Mouse (Mus musculus) forelimb bud, embryonic 11.5 days (tissue): ENCODE measurements around the gene Gm11084.
"Not testable (repeated sequence)": the region's sequence is repeated elsewhere in the genome, so short reads cannot be mapped to it uniquely, and the experiment has no call there.

ENCODE experiments used
- DNase-seq: peaks from one replicate; pipeline ENCODE4 v3.0.0-alpha.2; 2012; ENCODE audit warnings: low read depth, low spot score

Gm11084 gene

DNA sequence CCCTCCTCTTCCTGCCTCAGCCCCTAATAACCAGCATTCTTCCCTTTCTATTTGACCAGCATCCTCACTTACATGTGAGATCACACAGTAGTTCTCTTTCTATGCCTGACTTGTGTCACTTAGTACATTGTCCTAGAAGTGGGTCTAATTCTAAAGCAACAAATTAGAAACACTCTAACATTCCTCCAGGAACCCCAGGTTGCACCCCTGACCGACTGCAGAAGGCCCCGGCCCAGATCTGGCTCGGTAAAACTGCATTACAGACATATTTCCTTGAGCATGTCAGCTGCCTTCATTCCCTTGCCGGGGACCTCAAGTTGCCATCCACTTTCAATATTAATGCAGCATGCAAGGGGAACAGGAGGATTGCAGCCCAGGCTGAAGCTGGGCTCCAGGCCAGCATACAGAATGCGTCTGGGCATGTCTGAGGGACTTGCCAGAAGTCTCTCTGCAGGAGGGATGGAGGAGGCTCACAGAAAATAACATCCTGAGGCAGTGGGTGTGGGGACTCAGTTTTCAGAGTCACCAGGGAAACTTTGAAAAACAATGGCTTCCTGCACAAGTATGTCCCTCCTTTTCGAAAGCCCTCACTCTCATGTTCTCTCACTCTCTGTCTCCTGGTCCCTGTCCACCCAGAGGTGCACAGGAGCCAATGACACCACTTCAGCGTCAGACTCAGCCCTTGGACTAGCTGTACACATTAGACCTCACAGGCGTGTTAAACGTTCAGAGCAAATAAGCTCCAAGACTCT lies 9.0 kb upstream of the Gm11084 start:
- DNase-seq = peak; percentile 24

DNA sequence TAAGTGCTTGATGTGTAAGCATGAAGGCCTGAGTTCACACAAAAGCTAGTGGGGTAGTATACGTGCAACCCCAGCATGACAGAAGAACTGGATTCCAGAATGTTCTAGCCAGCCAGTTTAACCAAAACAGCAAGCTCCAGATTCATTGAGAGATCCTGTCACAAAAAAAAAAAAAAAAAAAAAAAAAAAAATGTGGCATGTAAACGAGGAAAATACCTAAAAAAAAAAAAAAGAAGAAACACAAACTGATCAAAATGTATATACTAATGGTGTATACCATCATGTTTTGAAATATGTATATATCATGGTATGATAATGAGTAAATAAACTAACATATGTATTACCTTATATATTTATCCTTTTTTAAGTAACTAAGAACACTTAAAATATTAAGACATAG lies 7.6 kb upstream of the Gm11084 start:
- no peak for DNase-seq

DNA sequence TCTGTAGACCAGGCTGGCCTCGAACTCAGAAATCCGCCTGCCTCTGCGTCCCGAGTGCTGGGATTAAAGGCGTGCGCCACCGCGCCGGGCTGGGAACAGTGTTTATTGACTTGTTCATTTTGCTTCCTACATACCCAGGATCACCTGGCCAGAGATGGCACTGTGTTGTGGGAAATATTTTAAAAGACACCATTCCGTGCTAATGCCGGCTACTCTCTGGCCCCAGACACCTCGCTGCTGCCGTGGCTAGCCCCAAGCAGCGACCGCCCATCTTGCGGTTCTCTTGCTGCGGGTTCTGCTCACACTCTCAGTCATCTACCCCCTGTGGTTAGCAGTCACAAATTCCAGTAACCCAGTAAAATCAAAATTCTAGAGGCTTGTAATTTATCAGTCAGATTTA lies 6.0 kb upstream of the Gm11084 start:
- no peak for DNase-seq

DNA sequence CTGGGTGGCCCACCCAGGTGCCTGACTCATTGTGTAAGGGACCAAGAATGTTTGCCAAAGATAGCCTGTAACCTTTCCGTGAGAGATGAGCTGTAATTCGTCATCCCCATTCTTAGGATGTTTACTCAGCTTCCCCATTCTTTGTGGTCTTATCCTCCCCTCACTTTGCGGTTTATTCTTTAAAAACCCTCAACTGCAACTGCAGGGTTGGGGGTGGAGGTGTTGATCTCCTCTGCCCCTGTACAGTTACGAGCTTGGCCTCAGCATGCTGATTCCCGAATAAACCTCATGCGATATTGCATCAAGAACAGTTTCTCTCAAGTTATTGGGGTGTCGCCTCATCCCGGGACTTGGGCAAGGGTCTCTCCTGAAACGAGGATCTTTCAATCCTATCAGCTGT lies 2.4 kb upstream of the Gm11084 start:
- not testable (repeated sequence) for DNase-seq

DNA sequence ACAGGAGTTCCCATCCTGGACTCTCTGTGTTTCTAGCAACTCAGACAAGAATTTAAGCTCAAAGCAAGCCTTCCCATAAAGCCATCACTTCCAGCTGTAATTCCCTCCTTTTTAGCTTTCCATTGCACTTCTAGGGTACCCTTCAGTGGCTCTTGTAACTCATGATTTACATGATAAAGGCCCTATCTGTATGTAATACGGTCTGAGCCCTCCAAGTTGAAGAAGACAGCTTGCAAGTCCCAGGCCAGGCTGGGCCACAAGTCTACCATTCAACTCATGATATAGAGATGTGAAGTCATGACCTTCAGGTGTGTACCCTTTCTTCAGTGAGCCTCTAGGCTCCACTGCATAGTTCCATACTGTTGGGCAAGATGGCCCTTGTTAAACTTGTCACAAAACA lies 1.0 kb downstream of the Gm11084 start:
- DNase-seq = no peak

DNA sequence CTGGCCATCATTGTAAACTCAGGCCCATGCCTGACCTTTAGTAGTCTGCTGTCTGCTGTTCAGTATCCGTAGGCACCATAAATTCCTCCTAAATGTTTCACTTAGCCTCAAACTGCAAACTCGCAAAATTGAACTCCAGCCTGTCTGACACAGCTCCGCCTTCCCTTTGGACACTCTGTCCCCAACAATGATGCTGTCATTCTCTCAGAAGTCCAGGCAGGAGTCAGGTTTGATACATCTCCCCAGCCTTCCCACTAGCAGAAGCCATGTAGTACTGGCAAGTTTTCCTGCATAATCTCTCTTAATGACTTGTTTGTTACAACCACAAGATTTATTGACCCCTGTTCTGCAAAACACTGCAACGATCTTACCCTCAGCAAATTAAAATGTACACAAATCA lies 1.7 kb downstream of the Gm11084 start:
- no peak for DNase-seq

DNA sequence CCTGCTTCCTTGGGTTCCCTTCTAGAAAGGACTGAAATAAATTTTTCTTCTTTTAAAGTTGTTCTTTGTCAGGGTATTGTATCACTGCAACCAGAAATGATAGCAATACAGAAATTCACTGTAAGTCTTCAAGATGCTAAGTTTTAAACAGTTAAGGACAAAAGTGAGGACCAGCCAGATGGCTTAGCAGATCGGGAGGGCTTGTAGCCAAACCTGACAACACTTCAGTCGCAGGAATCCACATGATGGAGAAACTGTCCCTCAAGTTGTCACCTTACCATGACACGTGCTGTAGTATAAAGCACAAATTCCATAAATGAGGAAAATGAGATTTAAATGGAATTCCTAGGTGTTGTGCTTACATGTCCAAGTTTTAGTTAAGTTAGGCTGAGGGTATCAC lies 3.3 kb downstream of the Gm11084 start:
- DNase-seq = no peak

DNA sequence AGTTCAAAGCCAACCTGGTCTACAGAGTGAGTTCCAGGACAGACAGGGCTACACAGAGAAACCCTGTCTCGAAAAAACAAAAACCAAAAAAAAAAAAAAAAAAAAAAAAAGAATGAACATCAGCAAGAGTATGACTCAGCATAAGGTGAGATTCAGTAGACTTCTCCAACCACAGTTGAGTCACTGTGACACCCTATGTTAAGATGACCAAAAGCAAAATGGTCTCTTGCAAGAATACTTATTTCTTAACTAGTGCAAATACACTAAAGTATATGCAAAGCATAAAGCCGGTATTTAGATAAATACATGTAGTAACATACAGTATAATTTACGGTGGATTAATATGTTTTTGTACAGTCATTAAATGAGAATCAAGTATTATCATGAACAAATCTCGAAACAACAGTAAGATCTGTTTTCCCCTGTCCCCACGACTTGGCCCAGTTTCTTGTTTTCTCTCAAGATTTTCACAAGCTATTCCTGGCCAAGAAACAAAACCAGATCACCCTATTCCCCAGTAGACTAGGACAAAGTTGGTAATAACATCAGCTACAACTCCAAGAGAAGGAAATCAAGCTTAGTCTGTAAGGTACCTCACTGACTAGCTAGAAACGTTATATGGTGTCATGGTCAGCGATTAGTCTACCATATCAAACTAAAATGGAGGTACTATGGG lies 4.3 kb downstream of the Gm11084 start:
- no peak for DNase-seq

DNA sequence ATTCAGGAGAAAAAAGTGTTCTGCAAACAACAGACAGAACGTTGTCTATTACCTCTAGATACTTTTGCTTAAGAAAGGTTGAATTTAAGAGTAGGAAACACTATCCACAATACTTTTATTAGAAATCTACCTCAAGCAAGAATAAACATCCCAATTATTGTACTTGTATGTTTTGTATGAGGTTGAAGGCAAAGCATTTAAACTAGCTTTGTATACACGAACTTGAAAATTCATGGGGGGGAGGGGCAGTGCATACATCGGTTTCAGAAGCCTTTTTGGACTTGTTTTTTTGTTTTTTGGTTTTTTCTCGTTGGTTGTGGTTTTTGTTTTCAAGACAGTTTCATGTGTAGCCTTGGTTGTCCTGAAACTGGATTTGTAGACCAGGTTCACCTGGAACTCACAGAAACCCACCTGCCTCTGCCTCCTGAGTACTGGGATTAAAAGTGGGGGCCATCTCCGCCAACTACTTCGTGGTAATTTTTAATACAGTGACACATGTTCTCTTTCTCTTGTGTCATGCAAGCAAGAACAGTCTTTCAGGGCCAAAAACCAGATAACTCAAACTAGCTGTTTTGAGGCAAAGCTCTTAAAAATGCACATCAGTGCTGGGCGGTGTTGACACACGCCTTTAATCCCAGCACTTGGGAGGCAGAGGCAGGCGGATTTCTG lies 4.9 kb downstream of the Gm11084 start:
- DNase-seq = no peak

DNA sequence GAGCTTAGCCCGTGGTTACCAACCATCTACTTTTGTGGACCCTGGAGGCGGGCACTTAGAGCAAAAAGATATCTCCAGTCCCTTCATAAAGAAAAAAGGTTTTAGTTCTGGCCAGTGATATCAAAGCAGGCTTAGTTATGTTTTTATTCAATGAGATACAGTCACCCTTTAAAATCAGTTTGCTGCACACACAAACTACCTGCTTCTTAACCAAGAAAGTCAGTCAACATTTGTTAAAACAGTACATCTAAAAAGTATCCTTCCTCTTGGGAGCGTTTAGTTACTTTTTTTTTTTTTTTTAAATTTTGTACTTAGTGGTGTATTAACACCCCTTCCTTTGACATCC lies 5.5 kb downstream of the Gm11084 start:
- DNase-seq = no peak

DNA sequence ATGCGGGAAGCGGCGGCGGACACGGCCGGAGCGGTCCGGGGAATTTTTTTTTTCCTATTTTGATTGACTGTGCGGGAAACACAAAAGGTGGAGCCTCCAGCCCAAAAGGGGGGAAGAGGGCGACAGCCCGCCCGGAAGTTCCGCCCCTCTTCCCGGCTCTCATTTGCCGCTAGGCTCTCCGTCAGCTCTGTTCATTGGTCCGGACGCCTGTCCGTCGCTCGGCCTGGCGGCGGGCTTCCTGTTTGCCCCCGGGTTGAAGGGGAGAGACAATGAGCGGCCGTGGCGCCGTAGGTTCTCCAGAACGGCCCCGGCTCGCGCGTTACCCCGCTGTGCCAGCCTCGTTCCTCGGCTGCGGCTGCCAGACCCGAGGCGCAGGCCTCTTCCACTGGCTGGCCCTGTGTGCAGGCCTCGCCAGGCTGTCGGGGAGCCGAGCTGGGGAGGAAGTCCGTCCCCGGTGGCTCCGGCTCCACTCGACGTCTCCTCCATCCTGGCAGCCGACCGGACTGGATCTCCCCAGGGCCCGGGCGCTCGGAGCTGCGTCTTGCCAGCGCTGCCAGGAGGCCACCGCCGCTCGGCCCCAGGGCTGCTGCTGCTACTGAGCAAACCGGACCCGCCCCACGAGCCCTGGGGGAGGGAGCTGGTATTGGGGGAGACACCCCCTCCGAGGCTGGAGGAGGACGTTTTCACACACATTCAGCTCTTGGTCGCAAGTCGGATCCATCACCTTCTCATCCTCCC lies 6.0 kb downstream of the Gm11084 start, which contains the start of gene Sp3:
Sp3 (minus strand) TSS at position 110 of the 738 bp plus-strand sequence.
- DNase-seq = peak; percentile 98

DNA sequence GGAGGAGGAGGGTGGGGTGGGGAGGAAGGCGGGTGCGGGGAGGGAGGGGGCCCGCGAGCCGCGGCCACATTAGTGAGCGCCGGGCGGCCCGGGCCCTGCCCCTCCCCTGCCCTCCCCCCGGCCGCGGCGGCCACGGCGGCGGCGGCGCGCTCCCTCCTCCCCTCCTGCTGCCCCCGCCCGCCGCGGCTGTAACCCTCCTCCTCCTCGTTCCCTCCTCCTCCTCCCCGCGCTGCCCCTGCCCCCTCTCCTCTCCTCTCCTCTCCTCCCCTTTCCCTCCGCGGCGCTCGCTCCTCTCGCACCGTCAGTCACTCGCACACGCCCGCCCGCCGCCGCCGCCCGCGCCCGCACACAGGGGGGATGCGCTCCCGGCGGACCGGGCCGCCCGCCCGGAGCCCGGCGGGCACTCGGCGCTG lies 6.9 kb downstream of the Gm11084 start:
- peak; percentile 79 for DNase-seq

DNA sequence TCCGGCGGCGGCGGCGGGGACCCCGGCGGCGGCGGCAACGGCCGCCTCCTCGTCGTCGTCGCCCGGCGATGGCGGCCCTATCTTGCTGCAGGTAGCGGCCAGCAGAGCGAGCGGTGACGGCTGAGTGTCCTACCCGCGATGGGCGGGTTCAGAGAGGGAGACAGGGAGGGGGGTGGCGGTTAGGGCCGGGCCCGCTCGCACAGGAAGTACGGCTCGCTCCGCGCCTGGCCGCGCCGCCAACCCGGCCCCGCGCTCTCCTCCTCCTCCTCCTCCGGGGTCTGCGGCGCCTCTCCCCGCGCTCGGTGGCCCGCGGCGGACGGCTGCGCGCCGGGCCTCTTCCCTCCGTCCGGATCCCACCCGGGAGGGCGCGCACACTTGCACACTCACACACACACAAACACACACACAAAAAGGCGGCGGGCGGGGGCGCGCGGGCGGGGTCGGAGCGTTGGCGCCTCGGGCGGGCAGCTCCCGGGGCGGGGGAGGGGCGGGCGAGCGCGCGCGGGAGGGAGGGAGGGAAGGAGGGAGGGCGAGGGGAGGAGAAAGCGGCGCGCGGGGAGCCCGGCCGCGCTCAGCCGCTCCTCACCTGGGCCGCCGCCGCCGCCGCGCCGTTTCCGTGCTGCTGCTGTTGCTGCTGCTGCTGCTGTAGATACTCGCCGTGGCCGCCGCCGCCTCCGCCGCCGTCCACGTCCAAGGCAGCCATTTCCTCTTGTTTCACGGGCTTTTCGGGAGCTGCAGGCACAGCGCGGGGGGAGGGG lies 7.4 kb downstream of the Gm11084 start:
- DNase-seq = peak; percentile 78

DNA sequence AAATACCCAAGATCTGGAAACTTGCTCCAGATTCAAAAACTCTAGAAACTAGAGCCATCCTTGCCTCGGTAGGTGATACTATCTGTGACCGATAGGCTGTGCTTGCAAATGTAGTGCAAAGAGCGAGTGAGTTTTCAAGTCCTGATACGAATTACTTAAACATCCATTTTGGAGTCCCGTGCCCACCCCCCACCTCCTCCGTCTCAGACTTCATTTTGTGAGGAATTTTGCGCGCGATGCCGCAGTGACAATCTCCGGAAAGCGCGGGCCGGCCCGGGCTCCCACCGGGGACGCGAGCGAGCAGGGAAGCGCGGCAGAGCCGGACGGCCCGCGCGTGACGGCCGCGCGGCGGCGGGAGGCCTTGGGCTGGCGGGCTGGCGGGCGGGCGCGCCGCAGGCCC lies 8.0 kb downstream of the Gm11084 start:
- DNase-seq = peak; percentile 74

DNA sequence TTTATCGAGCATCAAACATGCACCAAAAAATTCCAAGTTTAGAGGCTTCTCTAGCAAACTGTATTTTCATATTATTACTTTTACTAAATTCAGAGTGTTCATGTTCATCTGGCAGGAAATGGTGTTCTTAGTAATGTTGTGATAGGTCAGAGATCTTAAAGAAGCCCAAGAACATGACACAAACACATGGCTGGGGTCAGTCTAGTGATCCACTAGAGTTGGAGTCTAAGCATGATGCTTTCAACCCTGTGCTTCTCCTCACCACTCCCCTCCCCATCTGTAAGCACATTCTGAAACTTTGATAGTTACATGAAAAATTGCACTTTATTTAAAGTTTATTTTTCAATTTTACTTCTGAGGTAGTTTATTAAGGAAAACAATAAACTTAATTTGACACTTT lies 9.2 kb downstream of the Gm11084 start:
- no peak for DNase-seq

DNA sequence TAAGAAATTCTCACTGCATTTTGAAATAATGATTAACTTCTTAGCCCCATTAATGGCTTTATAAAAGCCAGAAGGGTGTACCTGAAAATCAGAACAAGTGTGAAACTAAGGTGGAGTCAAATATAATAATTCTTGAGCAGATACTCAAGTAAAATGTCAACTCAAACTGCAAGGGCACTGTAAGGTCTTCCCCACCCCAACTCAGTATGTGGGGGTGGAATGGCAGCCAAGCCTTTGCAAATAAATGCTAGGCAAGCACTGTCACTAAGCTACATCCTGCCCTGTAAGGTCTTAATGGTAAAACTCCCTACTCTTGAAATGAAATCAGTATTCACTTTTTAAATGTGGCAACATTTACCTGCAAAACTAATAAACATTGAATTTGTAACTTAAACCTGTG lies 10.5 kb downstream of the Gm11084 start:
- no peak for DNase-seq

DNA sequence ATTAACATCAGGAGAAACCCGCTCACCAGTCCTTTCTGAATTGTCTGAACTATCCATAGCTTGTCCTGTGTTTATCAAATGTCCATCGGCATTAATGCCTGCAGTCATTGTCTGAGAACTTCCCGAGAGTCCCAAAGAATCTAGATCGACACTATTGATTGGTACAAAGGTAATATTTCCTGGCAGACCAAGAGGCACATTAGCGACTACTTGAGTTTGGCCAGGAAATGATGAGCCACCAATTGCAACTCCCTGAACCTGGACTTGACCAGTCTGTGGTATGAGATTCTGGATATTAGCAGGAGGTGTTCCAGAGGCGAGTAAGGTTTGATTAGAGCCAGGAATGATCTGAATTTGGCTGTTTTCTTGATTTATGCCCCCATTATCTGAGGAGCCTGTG lies 15.7 kb downstream of the Gm11084 start:
- DNase-seq = no peak

DNA sequence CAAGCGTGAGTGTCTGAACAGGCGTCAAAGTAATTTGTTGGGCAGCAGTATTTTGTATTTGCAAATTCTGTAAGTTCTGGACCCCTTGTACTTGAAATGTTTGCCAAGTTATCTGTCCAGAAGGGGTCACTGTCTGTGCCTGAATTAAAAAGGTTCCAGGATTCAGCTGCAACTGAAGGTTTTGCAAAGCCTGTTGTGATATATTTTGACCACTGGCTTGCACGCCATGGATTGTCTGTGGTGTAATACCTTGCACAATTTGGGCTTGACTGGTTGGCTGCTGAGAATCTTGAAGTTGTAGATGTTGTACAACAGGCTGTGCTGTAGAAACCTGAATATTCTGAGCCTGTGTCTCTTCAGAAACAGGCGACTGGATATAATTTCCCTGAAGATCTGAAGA lies 16.2 kb downstream of the Gm11084 start:
- DNase-seq = no peak

DNA sequence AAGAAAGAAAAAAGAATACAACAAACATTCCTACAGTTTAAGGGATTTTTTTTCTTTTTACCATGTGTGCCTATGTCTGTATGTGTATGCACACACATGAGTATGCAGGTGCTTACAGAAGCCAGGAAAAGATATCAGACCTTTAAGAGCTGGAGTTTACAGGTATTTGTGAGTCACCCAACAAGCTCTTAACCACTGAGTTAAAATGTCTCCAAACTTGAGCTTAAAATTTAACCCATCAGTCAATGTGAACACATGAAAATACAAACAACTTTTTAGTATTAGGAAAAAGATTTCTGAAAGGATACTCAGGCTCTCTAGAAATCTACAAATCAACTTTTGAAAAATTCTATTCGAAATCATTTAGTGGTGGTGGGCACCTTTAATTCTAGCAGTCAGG lies 18.0 kb downstream of the Gm11084 start:
- no peak for DNase-seq

DNA sequence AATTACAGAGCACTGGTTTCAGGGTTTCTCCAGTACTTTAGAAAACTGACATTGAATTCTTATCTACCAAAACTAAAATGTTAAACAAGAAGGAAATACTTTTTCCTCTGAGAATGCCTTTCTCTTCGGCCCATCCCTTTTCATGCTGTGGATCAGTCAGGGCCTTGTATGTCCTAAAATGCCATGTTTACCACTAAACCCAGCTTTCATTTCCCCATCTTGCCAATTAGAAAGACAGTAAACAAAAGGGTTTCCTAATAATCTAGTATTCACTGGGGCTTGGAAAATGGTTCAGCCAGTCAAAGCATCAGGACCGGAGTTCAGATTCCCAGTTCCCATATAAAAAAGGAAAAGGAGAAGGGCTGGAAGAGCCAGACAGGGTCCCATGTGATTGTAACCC lies 21.1 kb downstream of the Gm11084 start:
- DNase-seq = no peak

DNA sequence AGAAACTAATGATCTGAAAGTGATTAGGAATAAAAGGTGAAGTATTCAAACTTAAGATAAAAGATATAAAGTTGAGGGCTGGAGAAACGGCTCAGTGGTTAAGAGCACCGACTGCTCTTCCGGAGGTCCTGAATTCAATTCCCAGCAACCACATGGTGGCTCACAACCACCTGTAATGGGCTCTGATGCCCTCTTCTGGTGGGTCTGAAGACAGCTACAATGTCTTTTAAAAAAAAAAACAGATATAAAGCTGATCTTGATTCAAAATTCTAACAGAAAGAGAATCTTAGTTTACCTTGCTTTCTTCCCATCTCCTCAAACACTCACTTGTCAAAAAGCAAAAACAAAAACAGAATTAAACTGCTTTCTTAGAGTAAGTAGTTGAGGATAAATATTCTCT lies 30.1 kb downstream of the Gm11084 start:
- DNase-seq = no peak

DNA sequence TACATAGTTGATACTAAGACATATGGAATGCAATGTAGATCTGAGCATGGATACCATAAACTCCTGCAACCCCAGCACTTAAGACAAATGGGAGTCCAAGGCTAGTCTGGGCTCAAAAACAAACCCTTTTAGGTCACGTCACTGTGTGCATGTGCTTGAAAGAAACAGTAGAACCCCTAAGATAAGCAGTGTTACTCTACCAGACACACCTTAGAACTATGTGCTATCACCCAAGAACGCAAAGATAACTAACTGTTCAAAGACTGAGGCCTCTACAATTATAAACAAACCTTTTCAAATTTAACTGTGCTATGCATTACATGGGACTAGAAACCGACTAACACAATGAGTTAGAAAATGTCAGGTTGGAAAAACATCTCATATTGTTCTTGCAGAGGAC lies 33.5 kb downstream of the Gm11084 start:
- no peak for DNase-seq
